Mouse (Mus musculus): ENCODE measurements at regions not wholly inside any gene's neighbourhood (a gene's known extent, or its start where the extent isn't known, plus 50 kb on each side); places are given as distances from the start of the nearest gene placed in this dataset.

DNA sequence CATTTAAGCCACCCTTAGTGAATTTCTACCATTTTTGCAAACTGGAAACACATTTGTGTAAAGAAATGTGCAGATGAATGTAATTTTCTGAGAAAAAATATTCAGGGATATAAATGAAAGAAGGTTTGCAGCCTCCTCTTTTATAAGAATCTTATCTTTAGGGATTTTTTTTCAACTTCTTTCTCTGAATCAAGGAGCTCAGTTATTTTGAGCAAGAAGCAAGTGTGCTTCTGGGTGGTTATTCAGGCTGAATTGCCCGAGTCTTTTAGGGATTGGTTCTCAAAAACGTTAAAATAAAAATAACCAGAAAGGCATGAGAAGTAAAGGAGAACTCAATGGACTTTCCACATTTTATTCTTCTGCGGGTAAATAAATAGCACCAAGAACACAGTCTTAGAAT lies 666.0 kb upstream of the Map3k7 start:
- no peak for TF ChIP-seq MAX (IDR thresholded peaks at IDR 0.05; ENCODE audit: low read length)
- no peak for TF ChIP-seq TCF12 (IDR thresholded peaks at IDR 0.05; ENCODE audit: low read depth, low read length)
- no peak for TF ChIP-seq MAZ (IDR thresholded peaks at IDR 0.05; ENCODE audit: low read depth, low read length)
- no peak for TF ChIP-seq MYB (IDR thresholded peaks at IDR 0.05; ENCODE audit: low read depth, low read length)
- TF ChIP-seq ETS1 (IDR thresholded peaks at IDR 0.05; ENCODE audit: low read depth, low read length): no peak
- TF ChIP-seq MXI1 (IDR thresholded peaks at IDR 0.05; ENCODE audit: low read depth, low read length): no peak
- no peak for TF ChIP-seq JUND (IDR thresholded peaks at IDR 0.05; ENCODE audit: low read depth, low read length)
- Histone ChIP-seq H3K79me2 (ENCODE audit: control insufficient read depth, insufficient read depth, low read length, poor library complexity) (no peaks in the 10 kb centered on the region), H3K4me1 (ENCODE audit: control insufficient read depth in 1 of 2, insufficient read depth in 2 of 2, low read length in 2 of 2) (no peaks in the 10 kb centered on the region), H3K4me3 (ENCODE audit: control insufficient read depth in 1 of 2, insufficient read depth in 1 of 2, low read depth in 2 of 2, low read length in 2 of 2) (no peak overlapping the region), H3K9me3 (replicated peaks; ENCODE audit: insufficient read depth, low read length) (no peaks in the 10 kb centered on the region), H3K9ac (ENCODE audit: control insufficient read depth, low read depth, low read length, poor library complexity, severe bottlenecking) (no peak overlapping the region), H3K36me3 (ENCODE audit: control insufficient read depth in 1 of 2, insufficient read depth in 2 of 2, low read length in 2 of 2) (no peaks in the 10 kb centered on the region), H3K27me3 (ENCODE audit: control insufficient read depth in 1 of 2, insufficient read depth in 2 of 2, low read length in 2 of 2) (no peaks in the 10 kb centered on the region), H3K27ac (ENCODE audit: control insufficient read depth, low read depth, low read length) (no peak overlapping the region)
- no peak for DNase-seq (ENCODE audit: low read depth, low spot score)

DNA sequence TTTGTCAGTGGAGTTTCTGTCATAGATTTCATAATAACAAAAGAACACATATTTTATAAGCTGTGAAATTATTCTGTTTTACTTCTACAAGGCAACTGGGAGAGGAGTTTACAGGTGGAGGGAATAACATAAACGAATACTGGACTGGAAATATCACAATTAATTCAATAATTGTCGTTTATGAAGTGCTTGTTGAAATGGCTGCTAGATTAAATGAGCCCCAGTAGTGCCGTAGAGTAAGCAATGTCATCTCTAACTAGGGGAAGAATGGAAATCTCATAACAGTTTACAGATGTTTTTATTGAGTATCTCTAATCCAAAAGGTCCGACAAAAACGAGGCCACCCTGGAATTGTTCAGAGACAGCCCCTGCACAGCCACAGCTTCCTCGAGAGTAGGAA lies 644.6 kb upstream of the Map3k7 start:
- TF ChIP-seq RAD21 (IDR thresholded peaks at IDR 0.05; ENCODE audit: low read depth, low read length) (no peak), GABPA (IDR thresholded peaks at IDR 0.05; ENCODE audit: low read depth, low read length) (no peak), NELFE (IDR thresholded peaks at IDR 0.05; ENCODE audit: low read depth, low read length) (no peak), CTCF (IDR thresholded peaks at IDR 0.05 in 2 of 3, conservative IDR thresholded peaks at IDR 0.05 in 1 of 3; ENCODE audit: control insufficient read depth in 1 of 3, insufficient read depth in 1 of 3, low read depth in 2 of 3, low read length in 3 of 3, poor library complexity in 1 of 3, severe bottlenecking in 1 of 3) (no peak), UBTF (IDR thresholded peaks at IDR 0.05; ENCODE audit: borderline replicate concordance, insufficient read depth, low read depth, low read length) (no peak)
- Histone ChIP-seq H3K79me2 (ENCODE audit: control insufficient read depth, insufficient read depth, low read length, poor library complexity) (no peaks in the 10 kb centered on the region), H3K4me1 (ENCODE audit: control insufficient read depth in 1 of 2, insufficient read depth in 2 of 2, low read length in 2 of 2) (no peaks in the 10 kb centered on the region), H3K4me3 (ENCODE audit: control insufficient read depth in 1 of 2, insufficient read depth in 1 of 2, low read depth in 2 of 2, low read length in 2 of 2) (no peak overlapping the region), H3K27ac (ENCODE audit: control insufficient read depth, low read depth, low read length) (no peak overlapping the region), H3K9ac (ENCODE audit: control insufficient read depth, low read depth, low read length, poor library complexity, severe bottlenecking) (no peak overlapping the region), H3K27me3 (ENCODE audit: control insufficient read depth in 1 of 2, insufficient read depth in 2 of 2, low read length in 2 of 2) (no peaks in the 10 kb centered on the region), H3K9me3 (replicated peaks; ENCODE audit: insufficient read depth, low read length) (no peaks in the 10 kb centered on the region), H3K36me3 (ENCODE audit: control insufficient read depth in 1 of 2, insufficient read depth in 2 of 2, low read length in 2 of 2) (no peaks in the 10 kb centered on the region)
- DNase-seq (ENCODE audit: low read depth, low spot score): no peak

DNA sequence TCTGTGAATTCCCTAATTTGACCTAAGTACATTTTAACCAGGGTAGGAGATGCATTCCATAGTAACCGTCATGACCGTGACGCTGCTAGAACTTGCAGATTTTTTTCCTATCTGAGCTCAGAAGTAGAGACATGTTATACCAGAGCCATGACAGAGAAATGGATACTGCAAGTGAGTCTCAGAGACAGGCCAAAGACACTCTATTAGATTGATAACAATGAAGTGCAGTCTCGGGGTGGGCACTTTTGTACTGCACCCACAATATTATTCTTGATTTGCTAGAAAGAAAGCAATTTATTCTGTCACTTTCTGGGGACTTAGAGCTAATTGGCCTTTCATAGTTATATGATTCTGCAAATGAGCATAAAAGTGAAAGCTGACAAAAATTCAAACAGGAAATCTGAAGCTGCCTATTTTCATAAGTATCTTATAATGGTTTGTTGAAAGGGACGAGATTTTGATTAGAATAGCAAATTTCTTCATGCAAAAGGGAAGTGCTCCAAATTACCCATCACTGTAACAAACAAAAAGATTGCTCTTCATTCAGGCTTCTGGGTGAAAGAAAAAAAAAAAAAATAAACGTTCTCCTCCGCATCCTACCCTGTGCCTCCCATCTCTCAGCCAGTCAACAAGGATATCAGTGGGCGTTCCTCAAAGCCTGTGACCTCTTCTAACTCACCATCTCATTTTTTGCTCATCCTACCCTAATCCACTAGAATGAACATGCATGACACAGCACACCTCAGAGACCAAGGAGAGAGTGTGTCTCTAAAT lies 643.0 kb upstream of the Map3k7 start:
- TF ChIP-seq CTCF (IDR thresholded peaks at IDR 0.05 in 2 of 3, conservative IDR thresholded peaks at IDR 0.05 in 1 of 3; ENCODE audit: control insufficient read depth in 1 of 3, insufficient read depth in 1 of 3, low read depth in 2 of 3, low read length in 3 of 3, poor library complexity in 1 of 3, severe bottlenecking in 1 of 3) (no peak), KAT2A (conservative IDR thresholded peaks at IDR 0.05; ENCODE audit: low read depth, low read length) (no peak), EP300 (IDR thresholded peaks at IDR 0.05; ENCODE audit: low read depth in 1 of 2, low read length in 2 of 2) (no peak), MEF2A (IDR thresholded peaks at IDR 0.05; ENCODE audit: extremely low read depth, insufficient replicate concordance, low read depth, low read length, poor library complexity, severe bottlenecking) (no peak), TAL1 (IDR thresholded peaks at IDR 0.05; ENCODE audit: low read length) (no peak), TBP (IDR thresholded peaks at IDR 0.05; ENCODE audit: low read depth, low read length) (no peak), ETS1 (IDR thresholded peaks at IDR 0.05; ENCODE audit: low read depth, low read length) (no peak), MAFK (IDR thresholded peaks at IDR 0.05; ENCODE audit: borderline replicate concordance, low read depth, low read length) (no peak), SMC3 (IDR thresholded peaks at IDR 0.05; ENCODE audit: low read depth, low read length) (no peak), USF1 (IDR thresholded peaks at IDR 0.05; ENCODE audit: low read depth, low read length) (no peak), UBTF (IDR thresholded peaks at IDR 0.05; ENCODE audit: borderline replicate concordance, insufficient read depth, low read depth, low read length) (no peak), ZKSCAN1 (IDR thresholded peaks at IDR 0.05; ENCODE audit: low read depth, low read length) (no peak), SIN3A (IDR thresholded peaks at IDR 0.05; ENCODE audit: low read length) (no peak)
- no peaks in the 10 kb centered on the region for H3K79me2 ChIP-seq (ENCODE audit: control insufficient read depth, insufficient read depth, low read length, poor library complexity)
- no peaks in the 10 kb centered on the region for H3K36me3 ChIP-seq (ENCODE audit: control insufficient read depth in 1 of 2, insufficient read depth in 2 of 2, low read length in 2 of 2)
- no peak overlapping the region for H3K4me3 ChIP-seq (ENCODE audit: control insufficient read depth in 1 of 2, insufficient read depth in 1 of 2, low read depth in 2 of 2, low read length in 2 of 2)
- no peak overlapping the region for H3K27ac ChIP-seq (ENCODE audit: control insufficient read depth, low read depth, low read length)
- no peaks in the 10 kb centered on the region for H3K27me3 ChIP-seq (ENCODE audit: control insufficient read depth in 1 of 2, insufficient read depth in 2 of 2, low read length in 2 of 2)
- no peaks in the 10 kb centered on the region for H3K9me3 ChIP-seq (replicated peaks; ENCODE audit: insufficient read depth, low read length)
- H3K9ac ChIP-seq (ENCODE audit: control insufficient read depth, low read depth, low read length, poor library complexity, severe bottlenecking): no peak overlapping the region
- no peaks in the 10 kb centered on the region for H3K4me1 ChIP-seq (ENCODE audit: control insufficient read depth in 1 of 2, insufficient read depth in 2 of 2, low read length in 2 of 2)
- DNase-seq (ENCODE audit: low read depth, low spot score): no peak

Measured in MEL (cell line).